Mouse (Mus musculus) bone marrow, adult 2 months (tissue): ENCODE measurements at regions not wholly inside any gene's neighbourhood (a gene's known extent, or its start where the extent isn't known, plus 50 kb on each side); places are given as distances from the start of the nearest gene placed in this dataset.

Source experiments
- CTCF ChIP-seq: fragments of 200-500 bp; IDR thresholded peaks from 2 replicates; pipeline ENCODE4 v1.5.1; 2011; ENCODE audit warnings: low read length, control low read depth; ENCODE audit not compliant: control insufficient read depth, insufficient read depth
- POLR2A ChIP-seq: fragments of 200-500 bp; IDR thresholded peaks from 2 replicates; pipeline ENCODE4 v1.6.1; 2011; ENCODE audit warnings: low read depth, mild to moderate bottlenecking, control low read depth, low read length, borderline replicate concordance; ENCODE audit not compliant: control insufficient read depth

DNA sequence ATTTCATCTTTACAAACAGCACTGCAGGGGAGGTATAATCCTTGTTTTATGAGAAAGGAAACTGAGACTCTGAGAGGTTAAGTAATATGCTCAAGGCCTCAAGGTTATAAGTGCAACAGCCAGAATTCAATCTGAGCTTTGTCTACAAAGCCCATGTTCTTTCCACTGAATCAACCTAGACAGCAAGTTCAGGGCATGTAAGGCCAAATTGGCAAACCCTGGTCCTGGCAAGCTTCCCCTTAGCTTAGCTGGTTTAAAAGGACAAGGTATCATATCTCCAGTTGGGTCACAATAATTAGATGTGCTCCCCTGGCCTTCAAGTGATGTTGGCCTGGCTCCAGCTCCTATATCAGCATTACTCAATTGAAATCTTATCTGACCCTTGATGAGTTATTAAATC lies 313.2 kb downstream of the Olfr1505 start:
- TF ChIP-seq POLR2A (no peak), CTCF (no peak)
